Mouse (Mus musculus): ENCODE data around the gene Olfr498. TPM values are rescaled to one million over a fixed set of nuclear protein-coding genes. Genes with fewer than 3 reads are reported as not detected.

Olfr498 gene
- polyA plus RNA-seq (2017; shearing (Covaris generic)), result not detected

GRCm38 (mm10) chr7:108465026-108465425 lies at the start of gene Olfr498:
Gene Olfr498 (plus strand): TSS chr7:108465326.

GRCm38 (mm10) chr7:108420121-108420520 lies 45.0 kb upstream of the Olfr498 start, which contains the start of gene Olfr497:
Gene Olfr497 (plus strand): TSS chr7:108420421.

Other genes starting within 250 kb of the Olfr498 start
- under 1 TPM; 0.31 to 0.83 TPM for gene Olfr488, start 207.0 kb upstream of the Olfr498 start, polyA plus RNA-seq (2017; shearing (Covaris generic))
- gene Olfr490, start 176.4 kb upstream of the Olfr498 start, polyA plus RNA-seq (2017; shearing (Covaris generic)), result under 1 TPM in 1 of 2 experiments, not detected in 1; 0.17 TPM
- 1 to 10 TPM in 1 of 2 experiments, not detected in 1; 1.1 TPM for gene Olfr491, start 151.9 kb upstream of the Olfr498 start, polyA plus RNA-seq (2017; shearing (Covaris generic))
- gene Olfr492, start 141.7 kb upstream of the Olfr498 start, polyA plus RNA-seq (2017; shearing (Covaris generic)), result not detected
- not detected for gene Olfr493, start 118.3 kb upstream of the Olfr498 start, polyA plus RNA-seq (2017; shearing (Covaris generic))
- not detected for gene Olfr494, start 100.0 kb upstream of the Olfr498 start, polyA plus RNA-seq (2017; shearing (Covaris generic))
- gene Olfr495, start 72.2 kb upstream of the Olfr498 start, polyA plus RNA-seq (2017; shearing (Covaris generic)), result not detected
- gene Olfr497, start 44.9 kb upstream of the Olfr498 start, polyA plus RNA-seq (2017; shearing (Covaris generic)), result not detected
- 1 to 10 TPM in 1 of 2 experiments, under 1 TPM in 1; 0.13 to 1.1 TPM for gene Olfr502, start 59.7 kb downstream of the Olfr498 start, polyA plus RNA-seq (2017; shearing (Covaris generic))
- gene Olfr503, start 79.2 kb downstream of the Olfr498 start, polyA plus RNA-seq (2017; shearing (Covaris generic)), result 1 to 10 TPM in 1 of 2 experiments, not detected in 1; 1.2 TPM
- gene Olfr504, start 100.5 kb downstream of the Olfr498 start, polyA plus RNA-seq (2017; shearing (Covaris generic)), result under 1 TPM in 1 of 2 experiments, not detected in 1; 0.75 TPM
- under 1 TPM; 0.13 to 0.61 TPM for gene Olfr506, start 145.5 kb downstream of the Olfr498 start, polyA plus RNA-seq (2017; shearing (Covaris generic))
- not detected for gene Olfr507, start 156.5 kb downstream of the Olfr498 start, polyA plus RNA-seq (2017; shearing (Covaris generic))
- gene Olfr508, start 164.7 kb downstream of the Olfr498 start, polyA plus RNA-seq (2017; shearing (Covaris generic)), result not detected
- gene Olfr509, start 186.6 kb downstream of the Olfr498 start, polyA plus RNA-seq (2017; shearing (Covaris generic)), result under 1 TPM in 1 of 2 experiments, not detected in 1; 0.09 TPM
- not detected for gene Olfr510, start 201.1 kb downstream of the Olfr498 start, polyA plus RNA-seq (2017; shearing (Covaris generic))
- not detected for gene Olfr512, start 248.0 kb downstream of the Olfr498 start, polyA plus RNA-seq (2017; shearing (Covaris generic))

All from inflammation-experienced regulatory T-cells (primary cell).